Mouse (Mus musculus): Measurements from ENCODE around the gene Tcf21.

DNA sequence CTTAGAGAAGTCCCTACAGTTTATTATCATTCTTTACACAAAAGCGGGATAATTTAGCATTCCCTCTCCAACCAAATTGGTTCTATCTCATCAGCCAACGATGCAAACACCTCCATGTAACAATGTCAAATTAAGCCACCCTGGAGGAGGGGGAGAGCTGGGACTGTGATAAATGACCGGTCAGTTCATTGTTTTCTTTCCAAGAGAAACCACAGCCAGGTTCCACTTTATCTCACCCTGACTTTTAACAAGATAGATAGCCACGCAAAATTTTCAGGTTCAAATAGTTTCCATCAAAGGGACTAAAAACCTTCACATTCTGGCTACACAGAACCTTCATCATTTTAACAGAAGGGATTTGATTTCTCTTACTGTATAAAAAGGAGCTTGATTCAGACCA, 22.1 kb upstream of the Tcf21 start:
- no peak for TF ChIP-seq CHD2 (IDR thresholded peaks at IDR 0.05; ENCODE audit: low read depth, low read length)
- no peak for TF ChIP-seq ZNF384 (IDR thresholded peaks at IDR 0.05; ENCODE audit: low read depth, low read length)
- no peak for TF ChIP-seq HCFC1 (IDR thresholded peaks at IDR 0.05; ENCODE audit: borderline replicate concordance, insufficient read depth, low read length)
- no peak for TF ChIP-seq ZC3H11A (IDR thresholded peaks at IDR 0.05; ENCODE audit: borderline replicate concordance, low read depth, low read length)
- no peak for TF ChIP-seq MAFK (IDR thresholded peaks at IDR 0.05; ENCODE audit: insufficient read depth, low read depth, low read length)

All from ES-E14 (cell line).